Mouse (Mus musculus): ENCODE measurements at regions not wholly inside any gene's neighbourhood (a gene's known extent, or its start where the extent isn't known, plus 50 kb on each side); places are given as distances from the start of the nearest gene placed in this dataset.

DNA sequence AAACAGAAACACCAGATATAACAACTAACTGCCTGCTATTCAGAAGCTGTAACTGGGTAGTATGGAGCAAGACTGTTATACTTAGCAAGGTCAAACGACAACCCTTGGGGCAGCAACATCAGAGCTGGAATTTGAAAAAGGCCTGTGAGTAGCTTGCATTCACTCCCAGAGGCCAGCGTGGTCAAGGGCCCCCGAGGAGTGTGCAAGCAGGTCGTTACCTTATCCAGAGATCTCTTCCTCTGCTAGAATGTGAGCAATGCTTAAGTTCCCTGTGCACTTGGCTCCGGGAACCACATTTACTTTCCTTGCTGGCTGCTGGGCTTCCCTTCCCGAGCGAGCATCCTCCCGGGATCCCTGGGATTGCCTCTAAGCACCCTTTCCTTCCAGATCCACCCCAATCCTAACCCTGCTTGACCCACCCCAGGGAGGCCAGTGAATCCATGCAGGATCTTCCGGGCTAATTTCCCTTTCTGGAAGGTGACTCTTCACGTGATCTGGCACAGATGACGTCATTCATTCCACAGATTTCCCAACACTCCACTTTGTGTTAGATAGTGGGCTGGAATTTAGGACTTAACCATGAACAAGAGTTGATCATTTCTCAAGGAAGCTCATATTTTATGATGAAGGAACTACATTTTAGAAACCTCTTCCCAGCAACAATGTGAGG is 112.3 kb upstream of the Tsc22d1 start:
- no peak for DNase-seq (ENCODE audit: low spot score)

GRCm38 (mm10) chr14:76307603-76308002 is 107.2 kb upstream of the Tsc22d1 start:
- no peak for DNase-seq (ENCODE audit: low spot score)

DNA sequence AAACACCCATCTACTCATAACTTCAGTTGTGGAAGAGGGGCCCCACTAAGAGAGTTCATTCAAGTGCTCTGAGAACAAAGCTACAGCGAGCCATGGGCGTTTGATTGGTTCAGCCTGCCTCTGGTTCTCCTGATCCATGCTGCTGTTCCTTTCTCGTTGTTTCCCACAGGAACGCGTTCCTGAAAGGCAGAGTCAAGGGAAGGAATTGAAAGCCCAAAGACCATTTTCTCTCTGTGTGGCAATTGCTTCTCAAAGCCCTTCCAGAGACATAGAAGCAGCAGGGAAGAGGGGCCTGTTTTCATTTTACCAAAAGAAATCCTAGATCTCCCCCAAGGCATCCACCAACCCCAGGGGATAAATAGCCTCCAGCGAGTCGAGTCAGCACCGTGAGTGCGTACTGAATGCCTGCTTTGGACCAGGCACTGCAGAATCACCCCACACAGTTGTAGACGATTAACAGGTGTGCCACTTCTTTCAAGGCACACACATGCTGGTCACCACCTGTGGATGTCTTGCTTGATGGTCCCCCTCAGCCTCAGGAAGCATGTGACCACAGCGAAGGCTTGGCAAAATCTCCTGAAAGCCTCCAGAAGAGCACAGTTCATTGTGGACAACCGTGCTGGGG is 106.5 kb upstream of the Tsc22d1 start:
- no peak for DNase-seq (ENCODE audit: low spot score)

DNA sequence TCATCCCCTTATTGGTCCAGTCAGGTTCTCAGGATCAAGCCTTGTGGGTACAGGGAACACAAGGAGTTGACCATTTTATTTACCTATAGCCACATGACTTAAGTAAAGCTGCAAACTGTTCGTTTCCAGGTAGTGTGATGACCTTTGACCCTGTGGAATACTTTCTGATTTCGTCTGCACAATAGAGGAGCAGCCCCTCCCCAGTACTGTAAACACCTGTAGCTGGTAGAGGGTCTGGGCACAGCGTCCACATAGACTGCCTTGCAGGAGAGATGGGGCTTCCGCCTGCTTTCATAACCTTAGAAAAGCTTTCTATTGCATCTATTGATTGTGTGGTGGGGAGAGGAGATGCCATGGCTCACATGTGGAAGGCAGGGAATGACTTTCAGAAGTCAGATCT is 105.2 kb upstream of the Tsc22d1 start:
- no peak for DNase-seq (ENCODE audit: low spot score)

- DNase-seq (ENCODE audit: low spot score), result no peak
Observed at GRCm38 (mm10) chr14:76310278-76310677, 104.5 kb upstream of the Tsc22d1 start.

- no peak for DNase-seq (ENCODE audit: low spot score)
Observed at GRCm38 (mm10) chr14:76313424-76314190, 101.2 kb upstream of the Tsc22d1 start.

DNA sequence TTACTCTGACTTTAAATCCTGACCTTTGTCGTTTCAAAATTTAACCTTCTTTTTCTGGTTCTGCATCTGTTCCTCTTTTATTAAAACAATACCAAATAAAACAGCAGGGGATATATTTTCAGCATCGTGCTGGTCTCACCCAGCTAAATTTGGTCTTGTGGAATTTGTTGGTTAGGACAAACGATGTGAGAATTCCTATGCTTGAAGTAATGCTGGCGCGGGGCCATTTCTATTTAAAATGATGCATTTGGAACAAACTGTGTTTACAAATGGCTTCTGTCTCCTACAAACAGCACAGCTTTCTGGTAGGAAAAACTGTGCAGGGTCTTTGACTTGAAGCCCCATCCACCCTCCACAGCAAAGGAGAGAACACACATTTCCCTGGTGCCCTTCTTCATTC is 96.3 kb upstream of the Tsc22d1 start:
- DNase-seq (ENCODE audit: low spot score), result no peak

- no peak for DNase-seq (ENCODE audit: low spot score)
Observed at GRCm38 (mm10) chr14:76324246-76324645, 90.5 kb upstream of the Tsc22d1 start.

DNA sequence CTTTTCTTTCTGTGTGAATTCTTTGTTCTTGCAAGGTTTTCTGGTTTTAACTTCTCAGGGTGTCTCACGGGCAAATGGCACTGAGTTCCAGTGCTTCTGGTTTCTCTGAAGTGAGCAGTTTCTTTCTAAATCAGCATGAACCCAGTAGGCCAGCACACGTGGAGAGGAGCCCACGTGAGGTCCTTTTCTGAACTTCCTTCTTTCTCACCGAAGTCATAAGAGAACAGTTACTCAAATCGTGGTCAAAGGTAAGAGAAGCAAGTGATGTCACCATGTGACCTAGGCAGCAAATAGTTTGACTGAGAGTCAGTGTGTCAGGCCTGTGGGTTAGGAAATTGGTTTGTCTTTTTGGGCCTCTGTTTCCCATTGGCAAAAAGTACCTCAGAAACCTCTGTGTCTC is 84.8 kb upstream of the Tsc22d1 start:
- DNase-seq (ENCODE audit: low spot score), result no peak

DNA sequence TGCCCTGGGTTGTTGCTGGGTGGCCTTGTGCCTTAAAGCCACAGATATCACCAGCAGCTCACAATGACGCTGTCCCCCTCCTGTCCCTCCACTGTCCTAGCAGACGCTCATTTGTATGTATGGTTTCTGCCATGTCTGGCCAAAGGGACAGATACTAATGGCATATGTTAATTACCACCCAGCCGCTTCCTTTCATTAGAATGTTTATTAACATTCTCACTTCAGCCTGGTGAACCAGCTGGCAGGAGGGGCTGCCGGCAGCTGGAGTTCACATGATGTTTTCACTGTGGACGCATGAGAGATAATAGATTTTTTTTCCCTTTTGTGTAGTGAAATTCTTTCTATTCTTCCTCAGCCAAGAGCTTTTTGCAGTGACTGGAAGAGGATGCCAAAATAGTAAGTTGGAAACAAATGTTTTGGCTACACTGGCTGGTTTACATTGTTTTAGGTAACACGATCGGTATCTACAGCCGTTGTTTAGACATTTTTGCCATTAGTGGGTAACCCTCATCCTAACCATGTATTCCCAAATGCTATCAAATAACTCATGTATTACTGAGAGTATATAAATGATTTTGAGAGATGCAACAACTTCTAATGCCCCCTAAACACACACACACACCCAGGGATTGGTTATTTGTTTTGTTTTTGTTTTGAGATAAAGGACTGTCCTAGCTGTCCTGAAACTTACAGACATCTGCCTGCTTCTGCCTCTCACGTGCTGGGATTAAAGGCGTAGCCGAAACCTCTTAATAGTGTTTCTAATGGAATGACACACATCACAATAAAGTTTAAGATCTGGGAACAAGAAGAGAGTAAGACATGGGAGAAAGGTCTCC is 83.0 kb upstream of the Tsc22d1 start:
- DNase-seq (ENCODE audit: low spot score), result no peak

- no peak for DNase-seq (ENCODE audit: low spot score)
Observed at GRCm38 (mm10) chr14:76332336-76332703, 82.4 kb upstream of the Tsc22d1 start.

- no peak for DNase-seq (ENCODE audit: low spot score)
Observed at GRCm38 (mm10) chr14:76340789-76341188, 74.0 kb upstream of the Tsc22d1 start.

- DNase-seq (ENCODE audit: low spot score), result no peak
Observed at GRCm38 (mm10) chr14:76341226-76341625, 73.5 kb upstream of the Tsc22d1 start.

- DNase-seq (ENCODE audit: low spot score), result no peak
Observed at GRCm38 (mm10) chr14:76351856-76352255, 62.9 kb upstream of the Tsc22d1 start.

DNA sequence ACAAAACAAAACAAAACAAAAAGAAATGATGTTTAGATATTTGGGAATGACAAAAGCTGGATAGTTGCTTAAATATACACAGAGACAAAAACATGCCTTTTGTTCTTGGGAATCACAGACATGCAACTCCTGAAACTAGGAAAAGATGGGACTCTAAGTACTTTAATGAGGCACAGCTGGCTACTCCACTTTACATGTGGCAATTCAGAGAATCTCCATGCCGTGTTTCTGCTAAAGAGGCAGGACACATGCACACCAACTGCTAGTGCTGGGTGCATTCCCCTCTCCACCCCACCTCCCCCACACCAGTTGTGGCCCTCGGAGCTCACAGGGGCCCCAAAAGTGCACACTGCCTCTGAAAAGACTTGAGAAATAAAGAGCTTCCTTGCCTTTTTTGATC is 58.6 kb upstream of the Tsc22d1 start:
- DNase-seq (ENCODE audit: low spot score), result no peak

GRCm38 (mm10) chr14:76359837-76360410 is 54.8 kb upstream of the Tsc22d1 start:
- no peak for DNase-seq (ENCODE audit: low spot score)

- no peak for DNase-seq (ENCODE audit: low spot score)
Observed at GRCm38 (mm10) chr14:76364034-76364433, 50.7 kb upstream of the Tsc22d1 start.
